21 mouse cellular contexts compared by ENCODE assay signal in genomic region chr9:24307400-24307799, GRCm38 (mm10).
DNase-seq lines count a peak whose midpoint lies in the region; ATAC-seq lines count a peak whose summit lies in the region.
"Had no signal": no experiment of that assay in that cellular context is flagged by ENCODE, and none has a peak within 500 bp of the region (broad histone marks: within the 10 kb centered on the region; RNA-seq: fewer than 3 reads in every experiment).

No protein-coding gene starts in this region.

- H3K36me3 ChIP-seq in midbrain, embryonic 11.5 days (ENCODE audit: control insufficient read depth, insufficient read depth, low read length) = no peaks in the 10 kb centered on the region
- no peaks in the 10 kb centered on the region for H3K36me3 ChIP-seq in midbrain, embryonic 14.5 days (ENCODE audit: control insufficient read depth, insufficient read depth, low read length)
- H3K36me3 ChIP-seq in midbrain, embryonic 15.5 days (replicated peaks) = no peaks in the 10 kb centered on the region
- no peaks in the 10 kb centered on the region for H3K36me3 ChIP-seq in midbrain, embryonic 10.5 days
- H3K36me3 ChIP-seq in kidney, embryonic 15.5 days = no peaks in the 10 kb centered on the region
- H3K36me3 ChIP-seq: embryonic facial prominence, embryonic 13.5 days; embryonic facial prominence, embryonic 15.5 days; forebrain, embryonic 10.5 days; forebrain, embryonic 12.5 days had no signal

- H3K4me1 ChIP-seq in midbrain, embryonic 11.5 days (ENCODE audit: control insufficient read depth, insufficient read depth, low read length) = peaks cover 9% of the 10 kb centered on the region; the same call in 1 of the 2 replicates
- H3K4me1 ChIP-seq in midbrain, embryonic 14.5 days (ENCODE audit: control insufficient read depth, insufficient read depth, low read length) = peaks cover 10% of the 10 kb centered on the region
- no peaks in the 10 kb centered on the region for H3K4me1 ChIP-seq in midbrain, embryonic 15.5 days
- H3K4me1 ChIP-seq in midbrain, embryonic 10.5 days = peaks cover 16% of the 10 kb centered on the region
- no peaks in the 10 kb centered on the region for H3K4me1 ChIP-seq in kidney, embryonic 15.5 days
- H3K4me1 ChIP-seq: embryonic facial prominence, embryonic 13.5 days; embryonic facial prominence, embryonic 15.5 days had no signal

- ATAC-seq in midbrain, embryonic 11.5 days (ENCODE audit: low FRiP score) = peak; percentile 30; the same call in 1 of the 2 replicates
- no peak; the same call in 1 of the 2 replicates for ATAC-seq in midbrain, embryonic 14.5 days (ENCODE audit: low FRiP score, low TSS enrichment)
- peak; percentile 75 for ATAC-seq in midbrain, embryonic 15.5 days (replicated peaks)
- no peak for ATAC-seq in kidney, embryonic 15.5 days (replicated peaks; ENCODE audit: low FRiP score)
- ATAC-seq: forebrain, embryonic 16.5 days had no signal

- no peaks in the 10 kb centered on the region for H3K27me3 ChIP-seq in midbrain, embryonic 11.5 days (ENCODE audit: control insufficient read depth, insufficient read depth, low read length)
- no peaks in the 10 kb centered on the region for H3K27me3 ChIP-seq in midbrain, embryonic 14.5 days (ENCODE audit: control insufficient read depth, insufficient read depth, low read length)
- no peaks in the 10 kb centered on the region for H3K27me3 ChIP-seq in midbrain, embryonic 15.5 days (replicated peaks)
- 0 out of 2 replicates have a peak, but pooled peaks cover 3% of the 10 kb centered on the region for H3K27me3 ChIP-seq in midbrain, embryonic 10.5 days (ENCODE audit: low read depth, poor library complexity, severe bottlenecking)
- H3K27me3 ChIP-seq in kidney, embryonic 15.5 days = no peaks in the 10 kb centered on the region
- H3K27me3 ChIP-seq: embryonic facial prominence, embryonic 13.5 days; embryonic facial prominence, embryonic 15.5 days; forebrain, embryonic 12.5 days had no signal

- DNase-seq in midbrain, embryonic 11.5 days (ENCODE audit: low spot score, missing footprints) = no peak
- no peak for DNase-seq in midbrain, embryonic 14.5 days
- DNase-seq in midbrain, embryonic 10.5 days (ENCODE audit: low spot score) = no peak
- DNase-seq: adrenal gland, adult 2 months; adrenal gland, postnatal 10 days; adrenal gland, postnatal 25 days; cerebellum, adult 11 months; cerebellum, adult 18-20 months; cerebellum, adult 8-10 months; cerebellum, adult 9-11 months; cerebellum, postnatal 14 days; cerebellum, postnatal 36 days; embryo, embryonic 11 days had no signal

- H3K27ac ChIP-seq in midbrain, embryonic 11.5 days (ENCODE audit: low read depth, low read length) = no peak overlapping the region
- no peak overlapping the region for H3K27ac ChIP-seq in midbrain, embryonic 14.5 days (replicated peaks; ENCODE audit: low read depth, low read length)
- H3K27ac ChIP-seq in midbrain, embryonic 15.5 days = no peak overlapping the region
- no peak overlapping the region for H3K27ac ChIP-seq in midbrain, embryonic 10.5 days (replicated peaks)
- no peak overlapping the region for H3K27ac ChIP-seq in kidney, embryonic 15.5 days
- H3K27ac ChIP-seq: embryonic facial prominence, embryonic 13.5 days; embryonic facial prominence, embryonic 15.5 days; forebrain, embryonic 10.5 days; forebrain, embryonic 12.5 days had no signal

- H3K9ac ChIP-seq in midbrain, embryonic 11.5 days (ENCODE audit: low read length) = no peak overlapping the region
- no peak overlapping the region for H3K9ac ChIP-seq in midbrain, embryonic 14.5 days (replicated peaks; ENCODE audit: low read length)
- H3K9ac ChIP-seq in midbrain, embryonic 15.5 days = no peak overlapping the region
- H3K9ac ChIP-seq in kidney, embryonic 15.5 days = no peak overlapping the region
- H3K9ac ChIP-seq: embryonic facial prominence, embryonic 13.5 days; embryonic facial prominence, embryonic 15.5 days; forebrain, embryonic 12.5 days had no signal

- no peak overlapping the region for H3K4me3 ChIP-seq in midbrain, embryonic 11.5 days (ENCODE audit: low read depth, low read length)
- no peak overlapping the region for H3K4me3 ChIP-seq in midbrain, embryonic 14.5 days (replicated peaks; ENCODE audit: low read depth, low read length)
- H3K4me3 ChIP-seq in midbrain, embryonic 15.5 days = no peak overlapping the region
- no peak overlapping the region for H3K4me3 ChIP-seq in midbrain, embryonic 10.5 days
- no peak overlapping the region for H3K4me3 ChIP-seq in kidney, embryonic 15.5 days (replicated peaks)
- H3K4me3 ChIP-seq: embryonic facial prominence, embryonic 13.5 days; embryonic facial prominence, embryonic 15.5 days; erythroblast, embryonic 14.5 days; forebrain, embryonic 10.5 days; forebrain, embryonic 12.5 days had no signal

- no peaks in the 10 kb centered on the region for H3K9me3 ChIP-seq in midbrain, embryonic 11.5 days (ENCODE audit: control insufficient read depth, low read length)
- no peaks in the 10 kb centered on the region for H3K9me3 ChIP-seq in midbrain, embryonic 14.5 days (ENCODE audit: control insufficient read depth, low read length)
- H3K9me3 ChIP-seq in midbrain, embryonic 15.5 days = no peaks in the 10 kb centered on the region
- H3K9me3 ChIP-seq in midbrain, embryonic 10.5 days (replicated peaks) = no peaks in the 10 kb centered on the region
- H3K9me3 ChIP-seq in kidney, embryonic 15.5 days (replicated peaks) = no peaks in the 10 kb centered on the region
- H3K9me3 ChIP-seq: embryonic facial prominence, embryonic 13.5 days; embryonic facial prominence, embryonic 15.5 days; forebrain, embryonic 10.5 days; forebrain, embryonic 12.5 days had no signal

- 35% methylated on average over 3 of the region's 3 CpGs for WGBS in midbrain, embryonic 11.5 days
- 28% methylated on average over 3 of the region's 3 CpGs for WGBS in midbrain, embryonic 14.5 days
- 16% methylated on average over 3 of the region's 3 CpGs for WGBS in midbrain, embryonic 15.5 days
- WGBS in midbrain, embryonic 10.5 days = 52% methylated on average over 3 of the region's 3 CpGs
- WGBS in kidney, embryonic 15.5 days = 65% methylated on average over 3 of the region's 3 CpGs

- no peak overlapping the region for H3K4me2 ChIP-seq in midbrain, embryonic 11.5 days
- H3K4me2 ChIP-seq in midbrain, embryonic 14.5 days (ENCODE audit: low read length) = no peak overlapping the region
- H3K4me2 ChIP-seq in midbrain, embryonic 15.5 days = no peak overlapping the region
- no peak overlapping the region for H3K4me2 ChIP-seq in kidney, embryonic 15.5 days
- H3K4me2 ChIP-seq: embryonic facial prominence, embryonic 13.5 days; embryonic facial prominence, embryonic 15.5 days; forebrain, embryonic 12.5 days had no signal

Comparison
In these comparisons a context has a peak if more than half of its experiments do, and no peak if none do; other contexts are left out.
1. ATAC-seq: peak in midbrain, embryonic 11.5 days (single experiment) and midbrain, embryonic 15.5 days (single experiment); none in midbrain, embryonic 14.5 days (single experiment) and kidney, embryonic 15.5 days (single experiment).